Mouse (Mus musculus) hindbrain, embryonic 16.5 days (tissue): ENCODE measurements around the gene Fiz1. TPM values are rescaled to one million over a fixed set of nuclear protein-coding genes. Genes with fewer than 3 reads are reported as not detected.
"Not testable (repeated sequence)": the region's sequence is repeated elsewhere in the genome, so short reads cannot be mapped to it uniquely, and the experiment has no call there.

Experiments
- ATAC-seq: fragments of 200-750 bp; cut with Nextera tagmentation; 2 replicates; pipeline ENCODE4 v1.8.0; 2017; ENCODE audit warnings: moderate TSS enrichment, moderate library complexity
- H3K27ac ChIP-seq: fragments of 300-500 bp; sonication (generic); 2 replicates; pipeline ENCODE4 v1.5.1; 2014; ENCODE audit warnings: low read depth, mild to moderate bottlenecking, control low read depth, low read length, moderate library complexity
- H3K27me3 ChIP-seq: fragments of 300-500 bp; sonication (generic); replicated peaks from 2 replicates; pipeline ENCODE4 v1.6.1; 2014; ENCODE audit warnings: low read length; ENCODE audit not compliant: control insufficient read depth, insufficient read depth
- H3K36me3 ChIP-seq: fragments of 300-500 bp; sonication (generic); 2 replicates; pipeline ENCODE4 v1.6.1; 2014; ENCODE audit warnings: mild to moderate bottlenecking, low read length, moderate library complexity, mixed read lengths; ENCODE audit not compliant: control insufficient read depth, insufficient read depth
- H3K4me1 ChIP-seq: fragments of 300-500 bp; sonication (generic); 2 replicates; pipeline ENCODE4 v1.6.1; 2014; ENCODE audit warnings: low read depth, low read length; ENCODE audit not compliant: control insufficient read depth, insufficient read depth
- H3K4me2 ChIP-seq: fragments of 300-500 bp; sonication (generic); 2 replicates; pipeline ENCODE4 v1.6.1; 2014; ENCODE audit warnings: mild to moderate bottlenecking, low read length, control low read depth, moderate library complexity
- H3K4me3 ChIP-seq: fragments of 300-500 bp; sonication (generic); 2 replicates; pipeline ENCODE4 v1.5.1; 2014; ENCODE audit warnings: mild to moderate bottlenecking, low read length, control low read depth, moderate library complexity
- H3K9ac ChIP-seq: fragments of 300-500 bp; sonication (generic); 2 replicates; pipeline ENCODE4 v1.6.1; 2014; ENCODE audit warnings: low read depth, mild to moderate bottlenecking, control low read depth, low read length, moderate library complexity
- H3K9me3 ChIP-seq: fragments of 300-500 bp; sonication (generic); 2 replicates; pipeline ENCODE4 v1.6.1; 2014; ENCODE audit warnings: mild to moderate bottlenecking, low read length, moderate library complexity; ENCODE audit not compliant: control insufficient read depth
- WGBS: fragments of 180-500 bp; shearing (Covaris S2); extraction: QIAGEN DNeasy Blood & Tissue Kit; methylation state at CpG from one replicate; pipeline ENCODE4 v1.1.7; 2014; 5-methylcytosine and 5-hydroxymethylcytosine counted together
- polyA plus RNA-seq: library from polyadenylated mRNA; unstranded; fragments of >200 nt; fragmentation: Nextera tagmentation; extraction: Ambion mirVana; gene quantifications from 2 replicates; pipeline ENCODE4 v1.2.1, GENCODE M21; 2015

Gene Fiz1
- polyA plus RNA-seq, 1 experiment from 2014 or later, result 28.8 TPM

- no peaks in the 10 kb centered on the region for H3K27me3 ChIP-seq
- H3K27ac ChIP-seq, result no peak overlapping the region
- H3K9ac ChIP-seq, result no peak overlapping the region
- H3K9me3 ChIP-seq, result peaks cover 28% of the 10 kb centered on the region
- 81% methylated on average over 62 of the region's 63 CpGs for WGBS
- H3K36me3 ChIP-seq, result peaks cover 53% of the 10 kb centered on the region
- H3K4me1 ChIP-seq, result no peaks in the 10 kb centered on the region
- H3K4me3 ChIP-seq, result no peak overlapping the region
- no peak overlapping the region for H3K4me2 ChIP-seq
- ATAC-seq, result no peak
Measured at GRCm38 (mm10) chr7:5030554-5031275, 16.2 kb upstream of the Fiz1 start.

DNA sequence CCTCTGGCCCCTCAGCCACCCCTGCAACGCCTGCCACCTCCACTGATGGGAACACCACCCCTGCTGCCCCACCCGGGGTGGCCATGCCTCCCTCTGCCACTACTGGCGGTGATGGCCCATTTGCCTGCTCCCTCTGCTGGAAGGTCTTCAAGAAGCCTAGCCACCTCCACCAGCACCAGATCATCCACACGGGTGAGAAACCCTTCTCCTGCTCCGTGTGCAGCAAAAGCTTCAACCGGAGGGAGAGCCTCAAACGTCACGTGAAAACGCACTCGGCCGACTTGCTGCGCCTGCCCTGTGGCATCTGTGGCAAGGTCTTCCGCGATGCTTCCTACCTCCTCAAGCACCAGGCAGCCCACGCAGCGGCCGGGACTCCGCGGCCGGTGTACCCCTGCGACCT is 15.4 kb upstream of the Fiz1 start:
- ATAC-seq, result no peak

DNA sequence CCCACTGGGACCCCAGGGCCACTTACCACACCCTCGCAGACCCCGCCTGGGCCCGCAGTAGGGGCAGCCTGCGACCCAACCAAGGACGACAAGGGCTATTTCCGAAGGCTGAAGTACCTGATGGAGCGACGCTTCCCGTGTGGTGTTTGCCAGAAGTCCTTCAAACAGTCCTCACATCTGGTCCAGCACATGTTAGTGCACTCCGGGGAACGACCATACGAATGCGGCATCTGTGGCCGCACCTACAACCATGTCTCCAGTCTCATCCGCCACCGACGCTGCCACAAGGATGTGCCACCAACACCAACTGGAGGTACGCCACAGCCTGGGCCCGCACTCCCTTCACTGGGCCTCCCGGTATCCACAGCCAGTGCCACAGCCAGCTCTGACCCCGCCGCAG is 15.0 kb upstream of the Fiz1 start:
- no peaks in the 10 kb centered on the region for H3K27me3 ChIP-seq
- ATAC-seq, result no peak
- peaks cover 52% of the 10 kb centered on the region for H3K36me3 ChIP-seq
- no peak overlapping the region for H3K27ac ChIP-seq
- peaks cover 28% of the 10 kb centered on the region for H3K9me3 ChIP-seq
- no peak overlapping the region for H3K4me3 ChIP-seq
- H3K4me2 ChIP-seq, result no peak overlapping the region
- WGBS, result 95% methylated on average over 22 of the region's 22 CpGs
- no peak overlapping the region for H3K9ac ChIP-seq
- H3K4me1 ChIP-seq, result no peaks in the 10 kb centered on the region

More for the DNA sequence above, 15.4 kb upstream of the Fiz1 start:
- H3K4me2 ChIP-seq, result no peak overlapping the region
- peaks cover 28% of the 10 kb centered on the region for H3K9me3 ChIP-seq
- no peak overlapping the region for H3K9ac ChIP-seq
- no peak overlapping the region for H3K4me3 ChIP-seq
- no peaks in the 10 kb centered on the region for H3K4me1 ChIP-seq
- no peak overlapping the region for H3K27ac ChIP-seq
- H3K36me3 ChIP-seq, result peaks cover 50% of the 10 kb centered on the region
- 89% methylated on average over 21 of the region's 21 CpGs for WGBS
- H3K27me3 ChIP-seq, result no peaks in the 10 kb centered on the region

- peaks cover 9% of the 10 kb centered on the region; the same call in 1 of the 2 replicates for H3K36me3 ChIP-seq
Measured at GRCm38 (mm10) chr7:5021197-5021596, 6.7 kb upstream of the Fiz1 start.

GRCm38 (mm10) chr7:5020685-5021084 is 6.2 kb upstream of the Fiz1 start:
- peaks cover 17% of the 10 kb centered on the region for H3K4me1 ChIP-seq
- peak overlapping the region; percentile 84 for H3K4me2 ChIP-seq
- H3K27me3 ChIP-seq, result no peaks in the 10 kb centered on the region
- H3K9me3 ChIP-seq, result no peaks in the 10 kb centered on the region
- H3K9ac ChIP-seq, result peak overlapping the region; percentile 98
- 1% methylated on average over 12 of the region's 15 CpGs for WGBS
- H3K4me3 ChIP-seq, result peak overlapping the region; percentile 81
- peak; percentile 37 for ATAC-seq
- peak overlapping the region; percentile 93 for H3K27ac ChIP-seq
- peaks cover 9% of the 10 kb centered on the region; the same call in 1 of the 2 replicates for H3K36me3 ChIP-seq

More at GRCm38 (mm10) chr7:5021197-5021596, 6.7 kb upstream of the Fiz1 start:
- Histone ChIP-seq H3K9me3 (no peaks in the 10 kb centered on the region), H3K4me1 (peaks cover 13% of the 10 kb centered on the region), H3K9ac (peak overlapping the region; percentile 98), H3K4me3 (peak overlapping the region; percentile 81), H3K27ac (peak overlapping the region; percentile 93; the same call in 1 of the 2 replicates), H3K27me3 (no peaks in the 10 kb centered on the region), H3K4me2 (peak overlapping the region; percentile 84)
- 51% methylated on average over 5 of the region's 5 CpGs for whole genome bisulfite sequencing
- ATAC-seq, result no peak

DNA sequence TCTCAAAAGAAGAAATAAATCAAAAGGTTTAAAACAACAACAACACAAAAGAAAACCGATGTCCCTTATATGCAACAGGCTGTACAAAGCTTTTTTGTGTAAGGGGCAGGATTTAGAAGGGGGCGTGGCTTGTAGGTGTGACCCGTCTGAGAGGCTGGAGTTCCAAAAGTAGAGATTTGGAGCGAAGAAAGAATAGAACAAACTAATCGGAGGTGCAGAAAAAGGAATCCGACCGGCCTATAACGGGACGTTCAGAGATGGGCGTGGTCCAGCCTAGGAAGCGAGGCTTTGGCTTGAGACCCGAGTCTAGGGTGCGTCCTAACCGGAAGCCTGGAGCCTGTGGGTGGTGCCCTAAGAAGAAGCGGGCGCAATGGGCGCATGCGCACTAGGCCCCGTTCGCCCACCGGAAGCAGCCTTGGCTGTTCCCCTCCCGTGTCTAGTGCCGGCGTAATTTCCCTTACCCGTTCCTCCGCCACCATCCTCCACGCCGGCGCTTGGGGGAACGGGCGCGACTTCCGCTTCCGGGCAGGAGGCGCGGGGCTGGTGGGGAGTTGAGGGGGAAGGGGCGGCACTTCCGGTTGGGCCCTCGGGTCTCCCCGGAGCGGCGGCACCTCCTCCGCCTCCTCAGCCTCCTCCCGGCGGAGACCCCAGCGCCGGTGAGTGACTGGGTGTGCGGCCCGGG is 5.6 kb upstream of the Fiz1 start, which contains the start of the genes Zfp865 and Ccdc106:
Zfp865 (plus strand) TSS at position 377 of the 682 bp plus-strand sequence.
Ccdc106 (plus strand) TSS at position 554 of the 682 bp plus-strand sequence.
- Histone ChIP-seq H3K36me3 (peaks cover 9% of the 10 kb centered on the region; the same call in 1 of the 2 replicates), H3K9me3 (no peaks in the 10 kb centered on the region), H3K9ac (peak within 1 kb of the TSS; percentile 98), H3K27ac (peak within 1 kb of the TSS; percentile 93), H3K4me2 (peak within 1 kb of the TSS; percentile 84), H3K27me3 (no peaks in the 10 kb centered on the region), H3K4me1 (peaks cover 17% of the 10 kb centered on the region), H3K4me3 (peak within 1 kb of the TSS; percentile 81)
- WGBS, result under 1% methylated on average over 41 of the region's 49 CpGs
- peak; percentile 92 for ATAC-seq

DNA sequence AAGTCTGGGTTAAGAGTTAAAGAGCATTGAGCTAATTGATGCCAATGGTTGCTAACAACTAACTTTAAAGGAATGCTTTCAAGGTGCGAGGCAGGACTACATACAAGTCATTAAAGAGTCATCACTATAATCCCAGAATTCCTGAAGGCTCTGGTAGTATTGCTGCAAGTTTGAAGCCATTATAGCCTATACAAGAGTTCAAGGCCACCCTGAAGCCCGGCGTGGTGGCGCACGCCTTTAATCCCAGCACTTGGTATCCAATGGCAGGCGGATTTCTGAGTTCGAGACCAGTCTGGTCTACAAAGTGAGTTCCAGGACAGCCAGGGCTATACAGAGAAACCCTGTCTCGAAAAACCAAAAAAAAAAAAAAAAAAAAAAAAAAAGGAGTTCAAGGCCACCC is 5.1 kb upstream of the Fiz1 start:
- not testable (repeated sequence) for H3K36me3 ChIP-seq, H3K9ac ChIP-seq, H3K9me3 ChIP-seq, H3K27me3 ChIP-seq, ATAC-seq
- peaks cover 17% of the 10 kb centered on the region for H3K4me1 ChIP-seq
- 31% methylated on average over 8 of the region's 8 CpGs for WGBS
- peak overlapping the region; percentile 84 for H3K4me2 ChIP-seq
- peak overlapping the region; percentile 81 for H3K4me3 ChIP-seq
- peak overlapping the region; percentile 93 for H3K27ac ChIP-seq

DNA sequence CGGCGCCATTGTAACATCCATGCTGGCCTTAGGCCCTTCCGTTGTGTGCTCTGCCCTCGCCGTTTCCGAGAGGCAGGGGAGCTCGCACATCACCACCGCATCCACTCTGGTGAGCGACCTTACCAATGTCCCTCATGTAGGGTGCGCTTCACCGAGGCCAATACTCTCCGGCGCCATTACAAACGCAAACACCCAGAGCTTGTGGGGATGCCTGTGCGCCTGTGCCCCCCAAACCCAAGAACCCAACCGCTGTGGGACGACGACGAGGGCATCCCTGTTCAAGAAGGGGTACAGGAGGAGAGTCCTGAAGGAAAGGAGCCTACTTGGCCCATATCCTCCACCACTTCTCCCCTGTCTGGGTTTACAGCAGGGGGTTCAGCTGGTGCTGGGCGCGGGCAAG is 3.4 kb upstream of the Fiz1 start:
- H3K27me3 ChIP-seq, result no peaks in the 10 kb centered on the region
- no peak for ATAC-seq
- 97% methylated on average over 21 of the region's 21 CpGs for WGBS

DNA sequence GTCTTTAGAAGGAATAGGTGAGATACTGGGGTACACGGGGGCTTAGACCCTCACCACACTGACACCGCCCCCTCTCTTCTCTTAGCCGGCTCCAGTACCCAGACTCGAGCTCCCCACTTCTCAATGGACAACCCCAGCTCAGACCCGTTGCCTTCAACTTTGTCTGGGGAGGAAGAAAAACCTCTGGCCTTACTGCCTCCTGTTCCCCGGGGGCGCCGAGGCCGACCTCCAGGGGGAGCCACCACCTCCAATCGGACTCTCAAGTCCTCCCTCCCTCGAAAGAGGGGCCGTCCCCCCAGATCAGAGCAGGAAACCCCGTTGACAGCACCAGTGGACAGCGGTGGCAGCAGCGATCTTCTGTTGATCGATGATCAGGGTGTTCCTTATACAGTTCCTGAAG is 2.9 kb upstream of the Fiz1 start:
- H3K27ac ChIP-seq, result no peak overlapping the region
- H3K4me3 ChIP-seq, result no peak overlapping the region

More for the DNA sequence above, 3.4 kb upstream of the Fiz1 start:
- H3K4me2 ChIP-seq, result no peak overlapping the region
- H3K36me3 ChIP-seq, result 0 out of 2 replicates have a peak, but pooled peaks cover 4% of the 10 kb centered on the region
- H3K4me3 ChIP-seq, result no peak overlapping the region
- no peaks in the 10 kb centered on the region for H3K9me3 ChIP-seq
- no peak overlapping the region for H3K27ac ChIP-seq
- no peak overlapping the region for H3K9ac ChIP-seq
- peaks cover 19% of the 10 kb centered on the region for H3K4me1 ChIP-seq

More for the DNA sequence above, 2.9 kb upstream of the Fiz1 start:
- H3K9ac ChIP-seq, result no peak overlapping the region
- H3K27me3 ChIP-seq, result no peaks in the 10 kb centered on the region
- peaks cover 5% of the 10 kb centered on the region for H3K36me3 ChIP-seq
- H3K4me2 ChIP-seq, result no peak overlapping the region
- peaks cover 19% of the 10 kb centered on the region for H3K4me1 ChIP-seq
- no peak for ATAC-seq
- WGBS, result 94% methylated on average over 16 of the region's 16 CpGs
- H3K9me3 ChIP-seq, result no peaks in the 10 kb centered on the region
